Mouse (Mus musculus): Measurements from ENCODE around the gene Ccdc9b. TPM values are rescaled to one million over a fixed set of nuclear protein-coding genes. Genes with fewer than 3 reads are reported as not detected.

Gene Ccdc9b
- total RNA-seq (2021) = 10 to 100 TPM; 13.8 to 15.4 TPM
- long read RNA-seq, experiment 1, full-length matches to known transcripts = 1 of 8 reads
- long read RNA-seq, experiment 1, partial matches to known transcripts = 0 of 8 reads
- long read RNA-seq, experiment 1, other reads (novel, unspliced or antisense) = 7 of 8 reads
- long read RNA-seq, experiment 2, partial matches to known transcripts = 0 of 2 reads
- long read RNA-seq, experiment 2, other reads (novel, unspliced or antisense) = 2 of 2 reads

DNA sequence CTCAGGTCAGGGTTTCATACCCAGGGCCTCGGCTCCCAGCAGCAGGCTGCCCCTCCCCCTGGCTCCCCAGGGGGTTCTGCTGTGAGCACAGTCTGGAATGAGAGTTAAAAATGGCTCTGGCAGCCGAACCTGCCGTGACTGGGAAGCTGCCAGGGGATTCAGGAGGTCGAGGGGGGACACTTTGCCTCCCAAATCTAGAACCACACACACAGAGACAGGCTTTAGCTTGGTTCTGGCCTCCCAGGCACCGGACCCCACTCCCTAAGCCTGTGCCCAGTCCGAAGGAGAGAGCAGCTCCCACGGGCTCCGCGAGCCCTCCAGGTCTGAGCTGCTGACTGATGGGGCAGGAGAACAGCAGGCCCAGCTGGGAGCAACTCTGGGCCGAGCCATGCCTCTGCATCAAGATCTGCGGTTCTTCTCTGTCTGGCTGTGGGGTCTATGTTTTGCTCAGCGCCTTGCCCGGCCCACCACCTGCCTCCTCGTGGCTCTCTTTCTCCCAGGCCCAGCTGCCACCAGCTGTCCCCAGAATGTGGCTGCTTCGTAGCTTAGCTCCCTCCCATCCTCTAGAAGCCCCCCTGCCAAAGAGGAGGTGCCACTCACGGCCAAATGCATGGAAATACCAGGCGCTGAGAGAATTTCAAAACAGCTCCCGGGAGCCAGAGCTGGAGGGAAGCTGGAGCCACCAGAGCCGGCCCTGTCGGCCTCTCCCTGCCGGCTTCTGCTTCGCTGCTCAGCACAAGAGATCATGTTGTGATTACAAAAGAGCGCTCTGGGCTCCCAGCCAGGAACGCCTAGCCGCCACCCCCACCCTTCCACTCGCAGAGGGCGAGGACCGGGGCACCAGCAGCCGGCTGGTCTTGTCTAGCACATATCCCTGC is at the start of gene Ccdc9b:
Gene Ccdc9b, minus strand, starts transcription at position 756 of the 878 bp plus-strand sequence.
- intact Hi-C loops (cut with DNase I) = loop anchor here (2.0 kb wide), 1 partner anchor 15 kb away; no protein-coding TSS in a partner anchor
- peak; percentile 90 to 91 for DNase-seq

DNA sequence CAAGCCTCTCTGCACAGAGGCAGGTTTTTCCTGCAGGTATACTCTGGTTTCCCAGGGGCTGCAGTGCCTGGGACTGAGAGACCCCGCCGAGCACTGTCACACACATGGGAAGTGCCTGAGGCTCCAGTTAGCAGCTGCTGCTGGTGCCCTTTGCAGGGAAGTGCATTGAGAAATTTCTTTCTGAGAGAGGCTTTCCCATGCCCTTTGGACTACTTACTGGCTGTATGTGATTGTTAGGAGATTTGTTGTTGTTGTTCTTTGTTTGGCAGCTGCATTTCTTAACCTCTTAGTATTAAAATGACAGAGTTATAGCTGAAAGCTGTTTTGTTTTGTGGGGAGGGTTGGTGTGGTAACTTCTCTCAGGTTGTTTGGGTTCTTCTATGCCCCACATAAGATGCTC is 48.4 kb upstream of the Ccdc9b start:
- intact Hi-C loops (cut with DNase I) = no loop called here

DNA sequence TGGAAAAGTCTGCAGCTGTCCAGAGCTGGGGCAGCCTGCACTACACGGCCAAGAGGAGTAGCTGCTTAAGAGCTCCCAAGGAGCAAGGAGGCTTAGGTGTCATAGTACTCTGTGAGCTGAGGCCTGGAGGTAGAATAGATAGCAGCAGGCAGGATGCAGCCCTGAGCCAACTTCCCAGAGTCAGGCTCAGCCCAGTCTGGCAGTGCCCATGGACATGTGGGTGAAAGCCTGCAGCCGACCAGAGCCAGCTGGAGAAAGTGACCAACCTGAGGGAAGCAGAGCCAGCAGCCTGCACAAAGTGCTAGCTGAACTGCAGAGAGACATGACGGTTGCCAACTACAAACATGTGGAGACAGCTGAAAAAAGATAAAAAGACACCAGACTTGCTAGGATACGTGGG is 44.4 kb upstream of the Ccdc9b start:
- DNase-seq = peak; percentile 38 to 48
- intact Hi-C loops (cut with DNase I) = no loop called here

More for the DNA sequence above, 48.4 kb upstream of the Ccdc9b start:
- no peak for DNase-seq

DNA sequence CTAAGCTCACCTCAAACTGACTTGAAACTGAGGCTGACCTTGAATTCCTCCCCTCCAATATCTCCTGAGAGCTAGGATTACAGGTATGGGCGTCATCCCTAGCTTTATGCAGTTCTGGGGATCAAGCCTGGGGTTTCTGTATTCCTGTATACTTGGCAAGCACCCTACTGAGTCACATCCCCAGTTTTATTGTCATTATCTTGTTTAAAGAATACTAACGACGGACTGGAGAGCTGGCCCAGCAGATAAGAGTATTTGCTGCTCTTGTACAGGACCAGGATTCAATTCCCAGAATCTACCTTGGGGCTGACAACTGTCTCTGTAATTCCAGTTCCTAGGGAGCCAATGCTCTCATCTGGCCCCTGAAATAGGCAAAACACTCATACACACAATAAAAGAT is 43.3 kb upstream of the Ccdc9b start:
- no peak for DNase-seq
- intact Hi-C loops (cut with DNase I) = no loop called here

DNA sequence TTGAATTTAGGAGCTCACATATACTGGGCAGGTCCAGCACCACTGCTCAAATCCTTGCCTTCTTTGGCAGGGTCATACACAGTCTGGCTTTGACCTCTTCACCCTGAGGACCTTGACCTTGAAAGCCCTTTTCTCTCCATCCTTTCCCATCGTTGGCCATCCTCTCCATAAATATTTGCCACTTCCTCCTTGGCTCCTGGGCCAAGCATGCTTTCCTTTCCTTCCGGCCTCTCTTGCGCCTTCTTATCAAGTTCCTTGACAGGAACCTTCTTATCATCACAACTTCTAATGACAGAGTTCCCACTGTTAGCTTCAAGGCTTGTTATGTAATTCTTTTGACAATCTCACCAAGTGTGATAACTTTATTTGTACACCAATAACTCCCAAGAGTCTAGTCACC is 42.7 kb upstream of the Ccdc9b start:
- no peak for DNase-seq
- intact Hi-C loops (cut with DNase I) = no loop called here

DNA sequence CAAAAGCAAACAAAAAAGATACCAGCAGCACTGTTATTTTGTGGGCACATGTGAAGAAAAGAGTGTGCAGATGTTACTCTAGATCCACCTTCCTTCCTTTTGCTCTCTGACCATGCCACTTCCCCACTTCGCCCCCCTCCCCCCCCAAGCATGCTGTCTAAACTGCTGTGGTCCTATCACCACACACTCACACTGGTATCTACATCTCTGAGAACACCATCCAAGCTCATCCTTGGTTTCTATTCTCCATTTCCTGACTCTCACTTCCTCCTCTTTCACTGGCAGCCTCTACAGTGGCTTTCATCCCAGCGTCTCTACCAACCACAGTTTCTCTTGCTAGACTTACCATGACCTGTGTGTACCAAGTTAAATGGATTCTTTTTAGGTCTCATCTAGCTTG is 42.0 kb upstream of the Ccdc9b start:
- intact Hi-C loops (cut with DNase I) = no loop called here

DNA sequence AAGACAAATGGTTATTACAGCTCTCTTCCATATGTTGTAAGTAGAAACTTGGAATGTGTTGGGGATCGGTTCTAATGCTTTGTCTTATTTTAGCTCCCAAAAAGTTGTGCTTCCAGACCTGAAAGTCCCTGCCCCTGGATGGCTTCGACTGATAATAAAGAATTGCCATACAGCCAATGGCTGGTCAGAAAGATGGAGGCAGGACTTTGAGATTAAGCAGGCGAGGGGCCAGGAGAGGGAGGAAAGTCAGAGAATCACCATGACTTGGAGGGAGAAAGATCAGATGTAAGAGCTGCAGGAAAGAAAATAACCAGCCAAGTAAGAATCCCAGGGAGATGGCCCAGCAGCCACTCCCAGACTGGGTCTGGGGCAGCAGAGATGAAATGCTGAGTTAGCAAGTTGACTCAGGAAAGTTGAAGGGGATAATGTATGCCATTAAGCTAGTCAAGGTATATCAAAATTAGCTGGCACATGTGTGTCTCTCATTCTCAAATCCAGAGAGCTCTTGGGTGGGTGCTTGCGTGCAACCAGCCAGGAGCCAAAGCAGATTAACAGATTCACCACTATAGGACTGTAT is 40.2 kb upstream of the Ccdc9b start:
- DNase-seq = no peak
- intact Hi-C loops (cut with DNase I) = no loop called here

More for the DNA sequence above, 42.0 kb upstream of the Ccdc9b start:
- no peak for DNase-seq

DNA sequence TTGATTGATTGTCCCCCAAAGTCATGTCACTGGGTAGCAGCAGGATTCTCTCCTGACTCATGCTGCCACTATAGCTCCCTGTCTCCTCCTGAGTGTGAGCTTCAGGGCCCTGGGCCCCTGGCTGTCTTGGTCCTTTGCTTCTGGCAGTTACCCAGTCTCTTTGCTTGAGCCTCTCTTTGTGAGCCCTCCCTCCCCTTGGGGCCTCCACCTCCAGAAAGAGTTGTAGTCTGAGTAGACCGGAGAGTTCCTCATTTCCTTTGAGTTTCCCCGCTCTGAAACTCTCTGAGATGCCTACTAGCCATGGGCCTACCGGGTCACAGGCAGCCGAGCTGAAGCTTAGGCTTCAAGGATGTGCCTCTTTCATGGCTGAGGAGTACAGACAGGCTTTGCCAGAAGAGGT is 31.2 kb upstream of the Ccdc9b start:
- intact Hi-C loops (cut with DNase I) = loop anchor here (5.0 kb wide), 1 partner anchor 89 kb away; no protein-coding TSS in a partner anchor
- DNase-seq = no peak

DNA sequence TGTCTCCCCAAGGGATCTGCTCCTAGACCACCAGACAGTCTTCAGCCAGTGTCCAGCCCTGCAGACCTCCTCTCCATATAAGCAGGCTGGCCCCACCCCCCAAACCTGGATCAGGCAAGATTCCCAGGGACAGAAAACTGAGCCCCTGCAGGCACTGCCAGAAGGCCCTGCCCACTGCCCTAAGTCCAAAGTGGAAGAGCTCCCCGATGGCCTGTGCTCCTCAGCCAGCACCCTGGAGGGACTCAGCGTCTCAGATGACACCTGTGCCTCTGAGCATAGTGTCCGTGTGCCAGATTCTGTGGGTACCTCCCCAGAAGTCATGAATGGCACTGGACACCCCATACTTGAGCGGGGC is 29.8 kb upstream of the Ccdc9b start:
- intact Hi-C loops (cut with DNase I) = loop anchor here (5.0 kb wide), 1 partner anchor 90 kb away; no protein-coding TSS in a partner anchor
- no peak for DNase-seq

DNA sequence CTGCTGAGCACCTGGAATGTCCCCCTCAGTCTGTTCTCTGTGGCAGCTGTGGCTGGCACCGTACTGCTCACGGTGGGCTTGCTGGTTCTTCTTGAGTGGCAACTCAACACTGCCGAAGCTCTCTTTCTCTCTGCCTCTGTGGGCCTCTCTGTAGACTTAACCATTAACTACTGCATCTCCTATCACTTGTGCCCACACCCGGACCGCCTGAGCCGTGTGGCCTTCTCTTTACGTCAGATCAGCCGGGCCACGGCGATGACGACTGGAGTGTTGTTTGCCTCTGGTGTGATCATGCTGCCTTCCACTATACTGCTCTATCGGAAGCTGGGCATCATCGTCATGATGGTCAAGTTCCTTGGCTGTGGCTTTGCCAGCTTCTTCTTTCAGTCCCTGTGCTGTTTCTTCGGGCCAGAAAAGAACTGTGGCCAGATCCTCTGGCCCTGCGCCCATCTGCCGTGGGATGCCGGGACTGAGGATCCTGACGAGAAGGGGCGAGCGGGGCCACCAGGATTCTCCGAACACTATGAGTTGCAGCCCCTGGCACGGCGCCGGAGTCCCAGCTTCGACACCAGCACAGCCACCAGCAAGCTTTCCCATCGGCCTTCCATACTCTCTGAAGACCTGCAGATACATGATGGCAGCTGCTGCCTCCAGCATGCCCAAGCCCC is 29.3 kb upstream of the Ccdc9b start:
- no peak for DNase-seq

DNA sequence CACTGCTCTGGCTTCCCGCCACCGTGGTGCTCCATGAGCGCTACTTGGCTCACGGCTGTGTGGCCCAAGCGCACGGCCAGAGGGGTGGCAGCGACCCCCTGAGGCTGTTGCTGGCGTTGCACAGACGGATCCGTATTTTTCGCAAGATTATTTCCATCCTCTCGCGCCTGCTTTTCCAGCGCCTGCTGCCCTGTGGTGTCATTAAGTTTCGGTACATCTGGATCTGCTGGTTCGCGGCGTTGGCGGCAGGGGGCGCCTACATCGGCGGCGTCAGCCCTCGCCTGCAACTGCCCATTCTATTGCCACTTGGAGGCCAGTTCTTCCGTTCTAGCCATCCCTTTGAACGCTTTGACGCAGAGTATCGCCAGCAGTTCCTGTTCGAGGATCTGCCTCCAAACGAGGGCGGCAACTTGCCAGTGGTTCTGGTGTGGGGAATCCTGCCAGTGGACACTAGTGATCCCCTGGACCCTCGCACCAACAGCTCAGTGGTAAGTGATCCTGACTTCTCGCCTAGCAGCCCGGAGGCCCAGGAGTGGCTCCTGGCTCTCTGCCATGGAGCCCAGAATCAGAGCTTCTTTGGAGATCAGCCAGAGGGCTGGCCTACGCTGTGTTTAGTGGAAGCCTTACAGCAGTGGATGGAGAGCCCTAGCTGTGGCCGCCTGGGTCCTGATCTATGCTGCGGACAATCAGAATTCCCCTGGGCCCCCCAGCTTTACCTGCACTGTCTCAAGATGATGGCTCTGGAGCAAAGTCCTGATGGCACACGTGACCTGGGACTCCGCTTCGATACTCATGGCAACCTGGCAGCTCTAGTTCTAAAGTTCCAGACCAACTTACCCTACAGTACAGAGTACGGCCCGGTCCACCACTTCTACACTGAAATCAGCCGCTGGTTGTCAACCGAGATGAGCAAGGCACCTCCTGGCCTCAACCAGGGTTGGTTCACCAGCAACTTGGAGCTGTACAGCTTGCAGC is 28.4 kb upstream of the Ccdc9b start:
- peak; percentile 51 to 54 for DNase-seq
- intact Hi-C loops (cut with DNase I) = loop anchor here (5.0 kb wide), 1 partner anchor 91 kb away; no protein-coding TSS in a partner anchor

More for the DNA sequence above, 29.3 kb upstream of the Ccdc9b start:
- intact Hi-C loops (cut with DNase I) = loop anchor here (5.0 kb wide), 1 partner anchor 91 kb away; no protein-coding TSS in a partner anchor

DNA sequence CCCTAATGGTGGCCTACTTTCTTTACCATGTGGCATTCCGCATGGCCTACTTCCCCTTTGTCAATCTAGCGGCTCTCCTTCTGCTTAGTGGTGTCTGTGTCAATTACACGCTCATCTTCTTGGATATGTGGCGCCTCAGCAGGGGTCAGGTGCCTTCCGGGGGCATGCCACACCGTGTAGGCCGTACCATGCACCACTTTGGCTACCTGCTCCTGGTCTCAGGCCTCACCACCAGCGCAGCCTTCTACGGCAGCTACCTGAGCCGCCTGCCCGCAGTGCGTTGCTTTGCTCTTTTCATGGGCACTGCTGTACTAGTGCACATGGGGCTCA is 27.7 kb upstream of the Ccdc9b start:
- no peak for DNase-seq
- intact Hi-C loops (cut with DNase I) = loop anchor here (5.0 kb wide), 1 partner anchor 92 kb away; no protein-coding TSS in a partner anchor

DNA sequence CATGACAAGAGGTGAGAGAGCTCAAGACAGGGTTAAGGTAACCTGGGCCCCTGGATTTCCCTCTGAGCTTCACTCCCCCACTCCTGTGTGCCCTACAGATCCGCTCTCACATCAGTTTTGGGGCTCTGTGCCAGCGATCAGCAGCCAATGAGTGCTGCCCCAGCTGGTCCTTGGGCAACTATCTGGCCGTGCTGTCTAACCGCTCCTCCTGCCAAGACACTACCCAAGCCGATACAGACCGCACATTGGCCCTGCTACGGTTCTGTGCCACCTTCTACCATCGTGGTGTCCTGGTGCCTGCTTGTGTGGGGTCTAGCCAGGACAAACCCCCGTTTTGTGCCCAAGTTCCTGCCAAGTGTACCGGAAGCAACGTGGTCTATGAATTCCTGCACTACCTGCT is 27.0 kb upstream of the Ccdc9b start:
- intact Hi-C loops (cut with DNase I) = no loop called here
- peak in 1 of 2 experiments; percentile 45 for DNase-seq

DNA sequence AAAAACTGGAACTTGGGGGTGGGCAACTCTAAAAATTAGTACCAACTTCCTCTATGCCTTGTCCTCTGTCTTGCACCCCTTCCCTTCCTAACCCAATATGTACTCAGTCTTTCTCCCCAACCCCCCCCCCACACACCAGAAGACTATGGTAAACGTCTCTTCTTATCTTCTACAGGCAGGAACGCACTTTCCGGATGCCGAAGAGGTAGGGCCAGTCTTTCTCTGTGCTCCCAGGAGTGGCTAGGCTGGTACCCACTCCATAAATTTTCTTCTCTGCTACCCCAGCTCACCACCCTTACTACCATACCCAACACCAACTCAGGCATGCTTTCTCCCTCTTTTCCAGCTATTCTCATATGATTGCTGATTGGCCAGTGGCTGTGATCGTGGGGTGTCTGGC is 24.1 kb upstream of the Ccdc9b start:
- intact Hi-C loops (cut with DNase I) = no loop called here

DNA sequence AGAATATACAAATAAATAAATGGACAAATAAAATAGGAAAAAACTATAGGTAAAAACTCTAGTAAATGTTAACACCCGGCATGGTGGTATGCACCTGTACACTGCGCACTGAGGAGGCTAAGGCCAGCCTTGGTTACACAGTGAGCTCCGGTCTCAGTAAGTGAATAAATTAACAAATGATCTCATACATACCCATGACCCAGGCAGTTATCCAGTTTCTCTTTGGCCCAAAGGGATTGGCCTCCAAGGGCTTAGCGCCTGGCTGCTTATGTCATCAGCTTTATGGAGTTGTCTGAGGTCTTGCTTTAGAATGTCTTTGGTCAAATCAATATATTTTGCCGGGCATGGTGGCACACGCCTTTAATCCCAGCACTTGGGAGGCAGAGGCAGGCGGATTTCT is 21.2 kb upstream of the Ccdc9b start:
- intact Hi-C loops (cut with DNase I) = no loop called here
- no peak for DNase-seq

More for the DNA sequence above, 24.1 kb upstream of the Ccdc9b start:
- no peak for DNase-seq

DNA sequence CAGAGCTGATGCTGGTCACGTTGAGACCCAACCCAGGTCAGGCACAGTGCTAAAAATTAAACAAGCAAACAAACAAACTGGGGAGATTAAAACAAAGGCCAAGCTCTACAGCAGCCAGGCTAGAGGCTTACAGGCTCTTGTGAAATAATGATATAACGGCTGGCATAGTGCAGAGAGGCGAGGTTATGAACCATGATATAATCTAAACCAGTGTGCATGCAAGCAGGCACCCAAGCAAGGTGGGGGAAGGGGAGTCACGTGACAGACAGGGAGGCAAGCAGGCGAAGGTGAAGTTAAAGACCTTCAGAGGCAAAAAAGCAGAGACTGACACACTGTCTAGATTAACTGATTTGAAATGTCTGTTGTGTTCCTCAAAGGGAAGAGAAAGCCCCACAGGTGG is 20.6 kb upstream of the Ccdc9b start:
- DNase-seq = no peak

DNA sequence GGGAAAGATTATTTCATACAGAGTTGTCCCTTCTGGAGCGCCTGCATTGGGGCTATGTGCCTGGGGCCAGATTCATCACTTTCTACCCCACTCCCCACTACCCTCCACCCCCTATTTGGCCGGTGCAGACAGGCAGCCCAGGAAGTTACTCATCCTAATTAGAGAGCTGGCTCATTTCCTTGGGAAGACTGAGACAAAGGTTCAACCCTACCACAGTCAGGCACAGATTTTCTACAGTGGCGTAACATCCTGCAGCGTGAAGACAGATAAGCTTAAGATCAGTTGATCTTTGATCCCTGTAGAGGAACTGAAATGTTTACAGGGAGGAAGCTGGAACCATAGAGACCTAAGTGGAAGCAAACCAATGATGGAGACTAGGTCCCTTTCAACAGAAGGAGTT is 19.8 kb upstream of the Ccdc9b start:
- intact Hi-C loops (cut with DNase I) = no loop called here
- DNase-seq = no peak

More for the DNA sequence above, 20.6 kb upstream of the Ccdc9b start:
- intact Hi-C loops (cut with DNase I) = no loop called here

DNA sequence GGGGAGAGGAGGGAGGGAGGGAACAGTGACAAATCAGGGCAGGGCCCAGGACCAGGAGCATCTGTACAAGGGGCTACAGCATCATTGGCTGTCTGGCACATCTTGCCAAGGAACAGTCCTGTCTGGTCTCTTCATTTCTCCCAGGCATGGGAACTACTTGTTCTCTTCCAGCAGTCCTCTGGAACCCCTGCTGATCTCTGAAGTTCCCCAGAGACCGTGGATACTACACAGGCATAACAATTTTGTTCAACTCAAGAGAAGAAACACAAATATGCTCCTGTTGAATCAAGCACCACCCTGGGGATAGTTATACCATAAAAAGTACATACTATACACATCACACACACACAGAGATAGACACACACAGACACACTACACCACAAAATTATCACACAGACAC is 18.7 kb upstream of the Ccdc9b start:
- no peak for DNase-seq
- intact Hi-C loops (cut with DNase I) = no loop called here
